Mouse (Mus musculus) WW6 (cell line): ENCODE results near the gene Mlxipl.
A peak's percentile ranks its signal among the peaks of the same experiment; 100 is the strongest.
"Not testable (repeated sequence)": the region's sequence is repeated elsewhere in the genome, so short reads cannot be mapped to it uniquely, and the experiment has no call there.

Experiments
- DNase-seq: peaks from one replicate; pipeline ENCODE4 v3.0.0-alpha.2; 2013; ENCODE audit warnings: low read depth, low spot score

Mlxipl gene

GRCm38 (mm10) chr5:135089653-135090052 lies at the start of gene Mlxipl:
Mlxipl (plus strand) TSS chr5:135089890.
- DNase-seq, result no peak

- no peak for DNase-seq
Observed at GRCm38 (mm10) chr5:135040059-135040458, 49.6 kb upstream of the Mlxipl start.

- no peak for DNase-seq
Observed at GRCm38 (mm10) chr5:135040777-135041176, 48.9 kb upstream of the Mlxipl start.

GRCm38 (mm10) chr5:135042105-135042788 lies 47.4 kb upstream of the Mlxipl start:
- peak; percentile 74 for DNase-seq

- DNase-seq, result no peak
Observed at GRCm38 (mm10) chr5:135044575-135044974, 45.1 kb upstream of the Mlxipl start.

DNA sequence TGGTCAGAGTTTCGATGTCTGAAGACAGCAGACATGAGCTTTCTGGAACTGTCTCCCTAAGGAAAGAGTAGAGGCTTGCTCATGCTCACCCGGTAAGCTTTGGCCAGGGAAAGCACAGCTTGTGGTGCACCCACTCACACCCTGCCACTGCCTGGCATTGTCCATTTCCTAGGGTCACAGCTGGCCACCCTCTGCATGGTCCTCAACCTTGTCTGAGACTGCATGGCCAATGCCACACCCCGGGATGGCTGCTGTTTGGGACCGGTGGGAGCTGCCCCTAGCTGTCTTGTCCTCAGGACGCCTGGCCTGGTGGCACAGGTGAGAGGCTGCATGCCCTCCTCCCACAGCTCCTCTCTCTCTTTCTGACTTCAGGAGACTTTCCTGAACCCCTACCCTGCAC lies 41.2 kb upstream of the Mlxipl start:
- no peak for DNase-seq

- DNase-seq, result not testable (repeated sequence)
Observed at GRCm38 (mm10) chr5:135049268-135049667, 40.4 kb upstream of the Mlxipl start.

DNA sequence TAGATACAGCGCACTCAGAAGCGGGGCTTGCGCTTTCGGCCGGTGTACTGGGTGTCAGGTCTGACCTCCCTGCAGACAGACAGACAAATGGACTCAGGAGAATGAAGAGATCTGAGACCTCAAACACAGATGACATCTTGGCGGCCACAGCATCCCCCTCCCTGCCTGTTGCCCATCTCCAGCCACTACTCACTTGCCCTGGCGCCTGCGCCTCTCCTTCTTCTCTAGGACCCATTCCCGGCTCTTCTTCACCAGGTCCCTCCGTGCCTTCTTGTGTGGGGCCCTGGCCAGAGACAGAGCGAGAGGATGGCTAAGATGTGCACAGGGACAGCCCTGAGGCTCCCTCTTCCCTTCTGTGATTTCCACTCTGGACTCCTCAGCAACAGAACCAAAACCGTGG lies 36.3 kb upstream of the Mlxipl start:
- no peak for DNase-seq

DNA sequence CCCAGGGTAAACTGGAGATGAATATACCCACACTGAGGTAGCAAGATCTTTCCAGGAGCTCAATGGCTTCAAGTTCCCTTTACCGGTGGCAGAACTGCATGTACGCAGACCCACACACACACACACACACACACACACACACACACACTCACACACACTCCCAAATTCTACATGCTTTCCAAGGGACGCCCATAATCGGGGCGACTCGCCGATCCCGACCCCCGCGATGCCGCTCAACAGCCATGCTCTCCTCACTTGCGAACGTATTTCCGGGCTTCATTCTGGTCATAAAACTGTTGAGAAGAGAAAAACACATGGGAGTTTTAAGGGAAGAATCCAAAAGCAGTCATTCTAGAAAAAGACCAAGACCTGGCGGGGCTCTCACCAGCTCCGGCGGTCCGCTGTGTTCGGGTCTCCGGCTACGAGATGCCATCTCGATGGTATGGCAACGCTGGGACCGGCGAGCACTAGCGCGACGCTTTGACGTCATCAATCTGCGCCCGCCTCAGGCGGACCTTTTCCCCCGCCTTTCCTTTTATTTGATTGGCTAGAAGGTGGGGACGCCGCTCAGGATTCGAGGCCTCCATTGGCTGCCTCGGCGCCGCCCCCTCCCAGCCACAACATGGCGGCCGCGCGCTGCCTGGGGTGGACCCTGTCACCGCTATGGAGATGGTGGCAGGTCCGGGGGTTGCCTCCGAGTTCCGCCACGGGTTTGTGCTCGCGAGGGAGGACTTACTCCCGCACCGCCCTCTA lies 25.9 kb upstream of the Mlxipl start, which contains the start of gene Dnajc30:
Gene Dnajc30, plus strand, starts transcription at position 574 of the 753 bp plus-strand sequence.
- DNase-seq, result peak; percentile 86

DNA sequence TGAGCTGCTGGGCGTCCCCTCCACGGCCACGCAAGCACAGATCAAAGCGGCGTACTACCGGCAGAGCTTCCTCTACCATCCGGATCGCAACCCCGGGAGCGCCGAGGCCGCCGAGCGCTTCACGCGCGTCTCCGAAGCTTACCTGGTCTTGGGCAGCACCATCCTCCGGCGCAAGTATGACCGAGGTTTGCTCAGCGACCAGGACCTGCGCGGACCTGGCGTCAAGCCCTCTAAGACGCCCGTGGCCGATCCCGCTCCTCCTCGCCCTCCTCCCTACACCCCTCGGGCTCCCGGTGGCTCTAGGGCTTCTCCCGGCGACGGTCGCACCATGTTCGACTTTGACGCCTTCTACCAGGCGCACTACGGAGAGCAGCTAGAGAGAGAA lies 25.3 kb upstream of the Mlxipl start:
- no peak for DNase-seq

DNA sequence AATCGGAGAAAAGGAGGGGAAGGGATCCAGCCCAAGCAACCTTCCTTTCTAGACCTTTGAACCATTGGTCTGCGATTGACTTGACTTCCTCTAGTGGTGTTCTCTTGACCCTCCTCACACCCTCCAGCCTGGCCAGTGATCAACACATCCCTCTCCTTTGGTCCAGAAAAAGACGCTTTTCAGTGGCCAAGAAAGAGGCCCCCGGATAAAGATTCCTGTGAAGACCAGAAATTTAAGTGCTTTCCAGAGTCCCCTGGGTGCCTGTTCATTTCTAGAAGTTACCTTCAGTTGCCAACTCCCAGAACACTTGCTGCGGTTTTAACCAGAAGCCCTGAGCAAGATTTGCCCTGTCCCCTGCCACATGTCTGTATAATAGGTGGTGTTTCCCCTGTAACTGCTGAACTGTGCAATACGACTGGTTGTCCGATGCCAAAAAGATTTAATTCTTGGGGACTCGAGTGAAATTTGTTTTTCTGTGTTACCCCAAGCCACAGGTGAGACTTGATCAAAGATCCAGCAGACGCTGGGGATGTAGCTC lies 24.7 kb upstream of the Mlxipl start, which contains the start of gene Bud23:
Gene Bud23, minus strand, starts transcription at position 51 of the 538 bp plus-strand sequence.
- not testable (repeated sequence) for DNase-seq

DNA sequence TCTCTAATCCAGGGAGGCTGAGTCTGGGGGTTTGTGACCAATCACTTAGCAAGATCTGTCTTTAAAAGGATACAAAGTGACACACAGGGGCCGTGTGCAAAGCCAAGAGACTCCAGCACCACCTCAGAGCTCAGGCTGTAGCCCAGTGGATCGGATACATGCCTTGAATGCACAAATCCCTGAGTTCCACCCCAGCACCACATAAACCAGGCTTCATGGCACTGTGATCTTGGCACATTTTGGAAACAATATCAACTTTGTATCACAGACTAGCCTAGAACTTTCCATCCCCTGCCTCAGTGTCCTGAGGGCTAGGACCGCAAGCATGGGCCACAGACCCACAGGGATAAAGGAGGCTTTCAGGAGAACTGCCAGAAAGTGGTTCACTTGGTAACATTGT lies 23.7 kb upstream of the Mlxipl start:
- DNase-seq, result no peak

- no peak for DNase-seq
Observed at GRCm38 (mm10) chr5:135070448-135070847, 19.2 kb upstream of the Mlxipl start.

GRCm38 (mm10) chr5:135072061-135072460 lies 17.6 kb upstream of the Mlxipl start:
- DNase-seq, result no peak

- DNase-seq, result no peak
Observed at GRCm38 (mm10) chr5:135072720-135073119, 17.0 kb upstream of the Mlxipl start.

DNA sequence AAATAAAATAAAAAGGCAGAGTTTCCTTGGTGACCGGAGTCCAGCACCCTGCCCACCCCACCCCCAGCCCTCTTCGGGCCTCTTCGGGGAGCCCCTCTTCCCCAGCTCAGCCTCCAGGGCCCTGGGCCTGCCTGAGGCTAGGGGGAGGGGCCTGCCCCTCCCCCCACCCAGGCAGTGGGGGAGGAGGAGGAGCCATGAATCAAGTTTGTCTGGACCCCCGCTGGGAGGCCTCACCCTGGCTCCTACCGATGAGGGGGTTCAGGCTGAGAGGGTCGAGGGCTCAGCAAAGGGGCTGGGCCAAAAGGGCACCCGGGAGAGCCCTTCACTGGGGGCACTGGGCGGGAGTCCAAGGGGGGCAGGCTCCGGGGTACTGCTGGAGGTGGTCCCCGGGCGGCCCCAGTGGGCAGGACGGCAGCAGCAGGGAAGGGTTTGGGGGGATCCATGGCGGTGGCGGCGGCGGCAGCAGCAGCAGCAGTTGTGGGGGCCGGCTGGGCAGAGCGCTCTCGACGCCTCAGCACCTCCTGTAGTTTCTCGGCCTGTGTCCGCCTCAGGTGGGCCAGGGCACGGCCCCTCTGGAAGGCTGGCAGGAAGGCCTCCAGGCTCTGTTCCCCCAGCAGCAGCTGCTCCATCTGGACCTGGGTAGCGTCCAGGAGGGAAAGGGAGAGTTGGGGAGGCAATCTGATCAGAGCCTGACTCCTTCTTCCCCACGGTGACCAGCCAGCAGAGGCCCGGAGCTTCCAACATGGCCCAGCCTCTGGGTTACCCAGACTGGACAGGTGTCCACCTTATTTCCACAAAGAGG lies 16.1 kb upstream of the Mlxipl start:
- no peak for DNase-seq

DNA sequence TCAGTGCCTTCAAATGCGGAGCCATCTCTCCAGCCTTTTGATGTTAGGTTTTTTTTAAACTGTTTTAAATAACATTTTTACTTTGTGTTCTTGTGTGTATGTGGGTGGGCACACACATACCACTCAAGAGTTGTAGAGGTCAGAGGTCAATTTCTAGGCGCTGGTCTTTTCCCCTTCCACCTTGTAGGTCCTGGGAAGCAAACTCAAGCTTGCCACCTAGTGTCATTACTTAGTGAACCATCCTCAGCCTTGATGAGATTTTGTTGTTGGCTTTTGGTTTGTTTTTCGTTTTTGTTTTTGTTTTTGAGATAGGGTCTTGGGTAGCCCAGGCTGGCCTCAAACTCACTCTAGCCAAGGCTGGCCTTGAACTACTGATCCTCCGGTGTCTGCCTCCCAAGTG lies 14.0 kb upstream of the Mlxipl start:
- DNase-seq, result no peak

GRCm38 (mm10) chr5:135076368-135076767 lies 13.3 kb upstream of the Mlxipl start:
- no peak for DNase-seq

DNA sequence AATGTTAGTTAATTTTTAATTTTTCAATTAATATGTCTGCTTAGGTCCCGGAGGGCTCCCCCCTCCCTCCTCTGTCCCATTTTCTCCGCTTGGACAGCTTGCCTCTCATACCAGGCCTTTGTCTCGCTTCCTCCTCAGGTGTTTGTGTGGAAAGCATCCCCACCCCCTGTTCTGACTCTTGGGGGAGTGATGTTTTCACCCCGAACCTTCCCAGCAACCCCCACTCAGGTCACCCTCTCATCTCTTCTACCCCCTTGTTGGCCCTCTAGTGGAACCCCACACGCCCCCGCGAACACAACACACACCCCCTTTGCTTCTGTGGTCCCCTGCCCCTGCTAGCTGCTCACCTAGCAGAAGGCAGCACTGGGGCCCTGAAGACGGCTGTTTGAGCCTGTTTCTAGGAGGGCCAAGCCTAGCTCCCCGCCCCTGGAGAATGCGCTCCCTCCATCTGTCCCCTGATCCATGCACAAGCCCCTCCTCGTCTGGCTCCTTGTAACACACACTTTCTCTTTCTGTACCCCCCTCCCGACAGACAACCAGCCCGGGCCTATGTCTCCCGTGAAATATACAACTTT lies 12.7 kb upstream of the Mlxipl start:
- no peak for DNase-seq

DNA sequence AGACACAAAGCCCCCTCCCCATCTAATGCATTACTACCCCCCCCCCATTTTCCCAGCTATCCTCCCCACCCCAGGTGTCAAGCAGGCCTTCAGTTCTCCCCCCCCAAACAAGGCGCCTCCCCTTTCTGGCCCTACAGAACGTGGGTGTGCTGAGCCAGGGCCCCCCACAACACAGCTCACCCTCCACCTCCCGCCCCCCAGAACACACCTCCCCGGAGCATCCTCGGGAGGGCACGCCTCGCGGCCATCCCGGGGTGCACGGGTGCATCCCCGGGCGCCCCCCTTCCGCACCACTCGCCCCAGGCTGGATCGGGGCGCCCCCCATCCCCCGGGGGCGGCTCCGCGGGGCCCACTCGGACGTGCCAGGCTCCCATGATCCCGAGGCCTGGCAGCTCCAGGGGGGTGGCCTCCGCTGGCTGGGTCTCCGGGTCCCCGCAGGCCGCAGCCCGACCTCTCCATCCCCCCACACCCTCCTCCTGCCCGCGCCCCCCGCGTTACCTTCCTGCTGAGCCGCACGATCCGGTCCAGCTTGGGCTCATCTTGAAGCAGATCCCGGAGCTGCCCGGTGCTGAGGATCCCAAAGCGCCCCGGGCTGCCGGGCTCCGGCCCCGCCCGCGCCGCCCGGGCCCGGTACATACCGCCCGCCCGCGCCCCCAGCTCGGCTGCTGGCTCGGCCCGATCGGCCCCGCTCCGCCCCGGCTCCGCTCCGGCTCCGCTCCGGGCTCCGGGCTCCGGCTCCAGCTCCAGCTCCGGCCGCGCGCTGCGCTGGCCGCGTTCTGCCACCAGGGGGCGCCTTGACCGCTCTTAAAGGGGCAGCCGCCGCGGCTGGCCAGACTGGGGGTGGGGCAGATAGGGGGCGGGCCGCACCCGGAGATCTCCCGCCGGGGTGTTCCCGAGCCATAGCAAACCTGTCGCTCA lies 11.9 kb upstream of the Mlxipl start, which contains the start of gene Vps37d:
Gene Vps37d, minus strand, starts transcription at position 703 of the 918 bp plus-strand sequence.
- DNase-seq, result peak; percentile 76
